Mouse (Mus musculus) thymus, adult 2 months (tissue): ENCODE measurements around the gene Peli2. TPM values are rescaled to one million over a fixed set of nuclear protein-coding genes. Genes with fewer than 3 reads are reported as not detected.

Experiments used
- DNase-seq: peaks from one replicate; pipeline ENCODE4 v3.0.0; 2021
- H3K27ac ChIP-seq: fragments of 200-500 bp; 2 replicates; pipeline ENCODE4 v1.5.1; 2012; ENCODE audit warnings: low read length, control low read depth; ENCODE audit not compliant: control insufficient read depth, insufficient read depth
- H3K27me3 ChIP-seq: fragments of 200-500 bp; 2 replicates; pipeline ENCODE4 v1.6.1; 2012; ENCODE audit warnings: mild to moderate bottlenecking, low read length, moderate library complexity, mixed read lengths; ENCODE audit not compliant: control insufficient read depth, insufficient read depth
- H3K36me3 ChIP-seq: fragments of 200-500 bp; 2 replicates; pipeline ENCODE4 v1.6.1; 2012; ENCODE audit warnings: mild to moderate bottlenecking, low read length, moderate library complexity; ENCODE audit not compliant: control insufficient read depth, insufficient read depth
- H3K4me1 ChIP-seq: fragments of 200-500 bp; replicated peaks from 2 replicates; pipeline ENCODE4 v1.6.1; 2012; ENCODE audit warnings: low read length; ENCODE audit not compliant: control insufficient read depth, insufficient read depth
- H3K4me3 ChIP-seq: fragments of 200-500 bp; 2 replicates; pipeline ENCODE4 v1.5.1; 2012; ENCODE audit warnings: mild to moderate bottlenecking, low read length, control low read depth, moderate library complexity; ENCODE audit not compliant: control insufficient read depth, insufficient read depth
- CTCF ChIP-seq: fragments of 200-500 bp; IDR thresholded peaks from 2 replicates; pipeline ENCODE4 v1.5.1; 2012; ENCODE audit warnings: mild to moderate bottlenecking, control low read depth, low read length, moderate library complexity, borderline replicate concordance; ENCODE audit not compliant: control insufficient read depth, poor library complexity, insufficient read depth; ENCODE audit errors: extremely low read depth
- POLR2A ChIP-seq: fragments of 200-500 bp; IDR thresholded peaks from 2 replicates; pipeline ENCODE4 v1.6.1; 2012; ENCODE audit warnings: mild to moderate bottlenecking, low read length, control low read depth, moderate library complexity; ENCODE audit not compliant: control insufficient read depth, poor library complexity, insufficient read depth; ENCODE audit errors: extremely low read depth
- WGBS: fragments of 180-500 bp; shearing (Covaris S2); methylation state at CpG from one replicate; pipeline ENCODE4 v1.1.7; 2018; 5-methylcytosine and 5-hydroxymethylcytosine counted together
- polyA plus RNA-seq: library from polyadenylated mRNA; depleted of rRNA; stranded (reverse); fragments of >200 nt; gene quantifications from 2 replicates; pipeline ENCODE4 v1.2.3, GENCODE M21; 2012

The Peli2 gene
- polyA plus RNA-seq, 1 experiment, result 2.8 TPM

DNA sequence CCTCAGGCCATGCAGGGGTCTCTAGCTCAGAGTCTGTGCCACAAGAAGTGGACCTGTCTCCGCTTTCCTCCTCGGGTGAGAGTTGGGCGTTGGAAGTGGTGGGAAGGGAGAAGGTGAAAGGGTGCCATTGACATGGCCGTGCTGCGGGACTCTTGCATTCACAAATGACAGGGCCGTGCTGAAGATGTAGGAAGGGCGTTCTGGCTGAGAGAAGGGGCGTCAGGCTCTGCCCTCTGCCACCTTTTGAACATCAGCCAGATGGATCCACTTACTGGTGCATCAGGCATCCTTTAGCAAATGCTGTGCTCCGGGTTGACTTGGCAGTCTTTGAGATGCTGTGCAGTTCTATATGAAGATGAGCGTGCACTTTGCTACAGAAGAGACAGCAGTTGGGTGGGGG, 84.4 kb downstream of the Peli2 start:
- H3K36me3 ChIP-seq, result no peaks in the 10 kb centered on the region
- H3K4me3 ChIP-seq, result no peak overlapping the region
- no peak for DNase-seq
- no peak overlapping the region for H3K27ac ChIP-seq
- H3K27me3 ChIP-seq, result no peaks in the 10 kb centered on the region
- WGBS, result 97% methylated on average over 10 of the region's 10 CpGs
- TF ChIP-seq POLR2A (no peak), CTCF (no peak)
- peaks cover 16% of the 10 kb centered on the region for H3K4me1 ChIP-seq

DNA sequence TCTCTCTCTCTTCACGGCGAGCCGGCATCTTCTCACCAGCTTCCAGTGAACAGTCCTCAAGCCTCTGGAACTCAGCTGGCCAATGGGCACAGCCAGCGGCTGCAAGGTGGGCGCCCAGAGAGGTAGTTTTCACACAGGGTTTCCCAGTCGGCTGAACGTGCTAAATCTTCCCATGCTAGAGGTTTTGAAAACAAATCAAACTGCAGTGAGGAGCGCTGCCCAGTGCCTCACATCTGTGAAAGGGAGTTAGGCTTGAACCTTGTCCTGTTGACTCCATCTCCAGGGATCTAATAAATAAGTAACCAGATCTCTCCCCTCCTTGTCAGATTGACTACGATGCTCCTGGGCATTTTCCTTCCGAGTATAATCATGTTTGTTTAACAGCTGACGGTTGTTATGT, 85.0 kb downstream of the Peli2 start:
- Histone ChIP-seq H3K27me3 (no peaks in the 10 kb centered on the region), H3K4me1 (peaks cover 14% of the 10 kb centered on the region), H3K27ac (no peak overlapping the region), H3K36me3 (no peaks in the 10 kb centered on the region), H3K4me3 (no peak overlapping the region)
- WGBS, result 97% methylated on average over 11 of the region's 11 CpGs
- TF ChIP-seq POLR2A (no peak), CTCF (no peak)
- DNase-seq, result no peak

DNA sequence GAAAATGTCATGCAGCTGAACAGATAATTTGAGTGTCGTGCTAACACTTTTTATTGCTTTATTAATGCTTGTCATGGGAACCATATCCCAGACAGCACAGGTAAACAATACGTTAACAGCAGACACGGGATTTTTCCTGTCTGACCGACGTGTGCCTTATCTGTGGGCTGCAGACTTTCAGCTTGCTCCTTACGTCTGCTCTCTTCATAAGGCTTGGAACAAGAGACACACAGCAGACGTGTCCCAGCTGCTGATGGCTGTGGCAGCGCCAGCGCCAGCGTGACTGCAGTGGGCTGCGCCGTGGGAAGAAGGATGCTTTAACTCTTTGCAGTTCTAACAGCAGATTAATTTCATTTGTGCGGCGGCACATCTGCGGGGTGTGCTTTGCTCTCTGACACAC, 86.5 kb downstream of the Peli2 start:
- Histone ChIP-seq H3K27ac (no peak overlapping the region), H3K4me3 (no peak overlapping the region)
- DNase-seq, result no peak

DNA sequence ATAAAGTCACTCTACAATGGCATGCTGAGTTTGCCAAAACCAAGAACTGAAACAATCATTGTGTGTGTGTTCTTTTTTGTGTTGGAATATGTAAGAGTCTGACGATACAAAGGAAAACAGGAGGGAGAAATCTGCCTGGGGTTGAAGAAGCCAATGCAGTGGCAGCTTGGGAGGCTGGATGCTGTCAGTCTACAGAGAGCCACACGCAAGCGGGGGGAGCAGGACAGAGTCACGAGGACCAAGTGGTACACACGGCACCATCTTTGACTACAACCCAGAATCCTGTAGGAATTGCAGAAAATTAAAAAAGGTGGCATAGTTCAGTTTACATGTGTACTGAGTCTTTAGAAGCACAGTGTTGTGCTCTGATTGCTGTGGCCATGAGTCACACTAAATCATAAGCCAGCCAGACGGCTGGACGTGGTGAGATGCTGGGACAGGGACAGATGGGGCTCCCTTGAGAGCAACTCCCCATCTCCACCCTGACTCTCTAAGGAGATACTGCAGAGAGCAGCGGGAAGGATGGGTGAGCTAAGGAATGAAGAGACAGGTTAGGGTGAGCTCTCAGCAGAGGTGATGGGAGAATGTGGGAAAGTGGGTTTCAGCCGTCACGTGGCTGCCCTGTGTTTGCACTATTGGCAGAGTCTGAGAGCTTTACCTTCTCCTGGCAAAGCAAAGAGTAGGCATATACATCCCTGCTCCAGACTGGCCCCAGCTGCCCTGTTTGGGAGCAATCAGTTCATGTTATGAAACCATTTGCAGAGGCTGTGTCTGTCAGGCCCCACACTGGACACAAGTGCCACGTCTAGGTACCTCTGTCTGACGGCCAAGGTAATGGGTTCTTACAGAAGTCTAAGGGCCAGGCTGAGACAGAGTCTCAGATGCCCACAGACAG, 87.4 kb downstream of the Peli2 start:
- no peaks in the 10 kb centered on the region for H3K4me1 ChIP-seq
- no peaks in the 10 kb centered on the region for H3K36me3 ChIP-seq
- WGBS, result 96% methylated on average over 12 of the region's 12 CpGs
- no peak overlapping the region for H3K27ac ChIP-seq
- DNase-seq, result no peak
- TF ChIP-seq CTCF, result no peak
- TF ChIP-seq POLR2A, result no peak
- no peak overlapping the region for H3K4me3 ChIP-seq
- H3K27me3 ChIP-seq, result no peaks in the 10 kb centered on the region

More for the DNA sequence above, 86.5 kb downstream of the Peli2 start:
- Histone ChIP-seq H3K4me1 (peaks cover 7% of the 10 kb centered on the region), H3K27me3 (no peaks in the 10 kb centered on the region), H3K36me3 (no peaks in the 10 kb centered on the region)
- TF ChIP-seq POLR2A, result no peak
- TF ChIP-seq CTCF, result no peak
- WGBS, result 72% methylated on average over 15 of the region's 15 CpGs

DNA sequence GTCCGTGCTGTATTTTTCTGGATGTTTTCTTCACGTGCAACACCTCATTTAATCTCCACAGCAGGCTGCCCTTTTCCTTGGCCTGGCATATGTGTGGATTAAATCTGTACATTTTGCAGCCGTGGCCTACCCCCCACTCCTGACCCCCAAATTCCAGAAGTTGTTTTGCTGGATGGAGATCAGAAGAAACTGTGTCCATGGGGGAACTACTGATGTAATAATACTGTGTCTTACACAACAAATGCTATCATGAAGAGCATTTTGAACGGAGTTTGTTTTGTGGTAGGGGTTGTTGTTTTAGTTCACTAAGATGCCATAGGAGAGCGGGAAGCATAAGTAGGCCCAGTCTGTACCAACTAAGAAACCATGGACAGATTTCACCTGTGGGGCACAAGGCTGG, 88.8 kb downstream of the Peli2 start:
- TF ChIP-seq POLR2A (no peak), CTCF (no peak)
- no peak overlapping the region for H3K4me3 ChIP-seq
- H3K36me3 ChIP-seq, result no peaks in the 10 kb centered on the region
- DNase-seq, result no peak
- WGBS, result 93% methylated on average over 5 of the region's 5 CpGs
- no peaks in the 10 kb centered on the region for H3K27me3 ChIP-seq
- no peak overlapping the region for H3K27ac ChIP-seq
- no peaks in the 10 kb centered on the region for H3K4me1 ChIP-seq

DNA sequence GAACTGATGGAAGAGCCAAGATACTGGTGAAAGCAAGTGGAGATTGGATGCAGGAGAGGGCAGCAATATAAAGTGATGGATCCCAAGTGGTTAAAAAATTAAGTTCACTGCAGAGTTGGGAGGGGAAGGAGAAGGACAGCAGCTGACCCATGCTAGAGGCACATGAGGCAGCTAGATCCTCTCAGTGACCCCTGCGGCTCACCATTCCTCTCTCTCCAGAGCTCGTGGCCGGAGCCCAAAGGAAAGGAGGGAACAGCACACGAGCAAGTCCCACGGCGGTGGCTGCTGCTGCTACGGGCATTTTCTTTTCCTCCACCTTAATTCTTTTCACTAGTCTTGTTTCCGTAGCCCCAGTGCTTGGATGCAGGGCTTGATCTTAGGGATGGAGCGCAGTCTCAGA, 89.5 kb downstream of the Peli2 start:
- H3K4me3 ChIP-seq, result no peak overlapping the region
- H3K27ac ChIP-seq, result no peak overlapping the region
- no peaks in the 10 kb centered on the region for H3K27me3 ChIP-seq
- TF ChIP-seq POLR2A, result no peak
- no peaks in the 10 kb centered on the region for H3K36me3 ChIP-seq
- whole genome bisulfite sequencing, result 96% methylated on average over 9 of the region's 9 CpGs
- DNase-seq, result no peak
- no peaks in the 10 kb centered on the region for H3K4me1 ChIP-seq
